Mouse (Mus musculus): ENCODE results near the gene Bhlhe41.

DNA sequence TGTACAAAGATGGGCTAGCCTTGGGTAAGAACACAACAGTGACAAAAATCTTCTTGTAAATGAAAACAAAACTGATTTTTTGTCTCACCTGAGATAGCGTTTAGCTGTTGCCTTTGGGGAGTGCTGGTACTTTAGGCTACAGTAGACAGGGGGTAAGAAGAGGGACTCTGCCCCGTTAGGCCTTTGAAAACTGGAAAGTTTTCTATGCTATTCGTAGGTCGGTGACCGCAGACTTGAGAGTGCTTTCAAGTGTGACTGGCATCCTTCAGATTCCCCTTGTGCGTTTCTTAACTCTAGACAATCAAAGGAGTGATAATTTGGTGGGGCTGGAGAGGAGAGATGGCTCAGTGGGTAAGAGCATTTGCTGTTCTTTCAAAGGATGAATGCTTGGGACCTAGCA, 22.4 kb upstream of the Bhlhe41 start:
- no peak for TF ChIP-seq CTCF (IDR thresholded peaks at IDR 0.05; ENCODE audit: low read depth)
- TF ChIP-seq EP300 (IDR thresholded peaks at IDR 0.05; ENCODE audit: low read depth) = no peak
